Mouse (Mus musculus): ENCODE results near the gene Tada2a.
A peak's percentile ranks its signal among the peaks of the same experiment; 100 is the strongest.

Tada2a gene

DNA sequence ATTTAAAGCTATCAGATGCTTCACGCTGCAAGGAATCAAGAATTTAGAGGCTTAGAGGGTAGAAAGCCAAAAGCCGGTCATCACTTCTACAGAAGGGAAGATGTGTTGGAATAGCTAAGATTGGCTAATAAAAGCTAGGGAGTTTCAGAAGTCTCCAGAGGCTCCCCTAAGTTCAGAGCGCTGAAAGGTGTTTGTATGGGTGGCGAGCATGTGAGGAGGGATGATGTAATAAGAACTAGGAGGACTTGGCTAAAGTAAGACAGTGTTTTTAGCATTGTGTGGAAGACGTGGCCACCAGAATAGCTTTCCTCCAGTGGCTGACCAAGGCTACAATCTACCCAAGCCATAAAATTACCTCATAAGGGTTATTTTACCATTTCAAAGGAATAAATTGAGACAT is 15.8 kb downstream of the Tada2a start:
- DNase-seq, result no peak

- no peak for DNase-seq
Observed at GRCm38 (mm10) chr11:84107137-84107536, 22.3 kb downstream of the Tada2a start.

DNA sequence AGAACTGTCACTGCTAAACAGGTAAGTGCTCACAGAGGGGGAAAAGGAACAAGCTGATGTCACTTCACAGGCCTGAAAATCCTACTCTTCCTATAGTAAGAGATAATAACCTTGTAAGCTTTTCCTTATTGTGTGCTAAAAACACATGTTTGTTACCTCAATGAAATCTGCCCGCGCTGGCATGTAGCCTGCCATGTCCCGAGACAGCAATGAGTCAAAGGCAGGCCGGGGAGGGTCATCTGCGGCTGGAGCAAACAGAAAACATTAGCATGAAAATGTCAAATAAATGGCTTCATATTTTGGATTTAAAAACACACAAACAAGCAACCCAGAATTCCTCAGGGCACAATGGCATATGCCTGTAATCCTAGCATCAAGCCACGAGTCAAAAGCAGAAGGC is 25.4 kb downstream of the Tada2a start:
- no peak for DNase-seq

- DNase-seq, result no peak
Observed at GRCm38 (mm10) chr11:84101182-84101581, 28.2 kb downstream of the Tada2a start.

- DNase-seq, result no peak
Observed at GRCm38 (mm10) chr11:84097251-84097998, 32.0 kb downstream of the Tada2a start.

DNA sequence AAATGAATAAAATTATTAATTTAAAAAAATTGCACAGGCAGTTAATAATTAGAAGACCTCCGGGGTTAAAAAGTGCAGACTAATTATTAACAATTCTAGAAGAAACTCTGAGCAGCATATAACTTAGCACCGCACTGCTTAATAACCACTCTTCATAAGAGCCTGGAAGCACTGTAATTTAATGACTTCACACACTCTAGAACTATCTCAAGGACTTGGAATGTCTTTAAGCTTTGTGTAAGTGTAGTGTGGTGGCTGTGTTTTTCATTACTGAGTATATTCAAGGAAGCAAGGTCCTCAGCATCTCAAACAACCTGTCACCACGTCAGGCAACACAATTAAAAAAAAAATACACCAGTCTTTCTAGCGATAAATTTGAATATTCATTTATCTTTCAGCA is 34.3 kb downstream of the Tada2a start:
- no peak for DNase-seq

- DNase-seq, result no peak
Observed at GRCm38 (mm10) chr11:84090572-84090971, 38.8 kb downstream of the Tada2a start.

DNA sequence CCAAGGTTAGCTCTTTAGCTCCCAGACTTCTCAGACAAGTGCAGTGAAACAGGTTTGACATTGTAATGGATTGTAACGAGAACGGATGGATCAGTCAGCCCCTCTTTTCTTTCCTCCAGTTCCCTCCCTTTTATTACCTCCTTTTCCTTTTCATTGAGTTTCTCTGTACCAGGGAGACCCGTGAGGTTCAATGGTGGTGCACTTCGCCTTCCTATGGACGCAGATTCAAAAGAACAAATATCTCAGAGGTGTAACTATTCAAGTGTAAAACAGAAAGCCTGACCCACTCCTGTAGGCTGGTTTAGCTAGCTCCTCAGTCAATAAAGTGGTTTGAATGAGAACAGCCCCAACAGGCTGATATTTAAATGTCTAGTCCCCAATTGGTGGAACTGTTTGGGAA is 47.5 kb downstream of the Tada2a start:
- DNase-seq, result no peak

DNA sequence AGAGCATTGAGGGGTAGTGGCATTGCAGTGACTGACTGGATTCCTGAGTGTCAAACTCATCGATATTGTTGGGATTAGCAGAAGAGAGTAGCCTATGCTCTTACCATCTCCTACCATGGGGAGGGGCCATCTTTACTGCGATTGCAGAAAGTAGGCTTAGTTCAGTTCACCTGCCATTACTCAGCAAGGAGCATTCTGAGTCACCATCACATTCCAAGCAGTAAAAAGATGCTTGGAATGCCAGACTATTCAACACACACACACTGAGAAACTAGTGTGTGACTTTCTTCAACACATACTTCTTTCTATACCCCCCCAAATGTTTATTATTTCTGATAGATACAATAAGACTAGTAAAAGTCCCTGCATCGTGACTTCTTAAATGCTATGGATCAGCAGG is 49.1 kb downstream of the Tada2a start:
- no peak for DNase-seq

- no peak for DNase-seq
Observed at GRCm38 (mm10) chr11:84079887-84080286, 49.5 kb downstream of the Tada2a start.

GRCm38 (mm10) chr11:84079361-84079760 is 50.0 kb downstream of the Tada2a start:
- DNase-seq, result no peak

DNA sequence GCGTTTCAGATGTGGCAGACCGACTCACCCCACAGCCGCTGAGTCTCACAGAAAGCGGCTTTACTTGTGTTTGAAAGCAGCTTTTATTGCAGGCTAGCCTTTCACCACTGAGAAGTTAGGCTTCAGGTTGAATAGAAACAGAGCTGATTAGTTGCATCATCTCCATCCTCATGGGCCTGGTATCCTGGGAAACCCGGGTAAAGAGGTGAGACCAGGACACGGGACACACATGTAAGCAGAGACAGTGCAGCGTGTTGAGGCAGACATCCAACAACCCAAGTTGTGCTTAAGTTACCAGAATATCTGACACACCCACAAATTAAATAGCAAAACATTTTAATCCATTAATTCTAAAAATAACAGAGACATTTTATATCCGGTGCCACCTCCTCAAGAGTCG is 50.8 kb downstream of the Tada2a start:
- no peak for DNase-seq

DNA sequence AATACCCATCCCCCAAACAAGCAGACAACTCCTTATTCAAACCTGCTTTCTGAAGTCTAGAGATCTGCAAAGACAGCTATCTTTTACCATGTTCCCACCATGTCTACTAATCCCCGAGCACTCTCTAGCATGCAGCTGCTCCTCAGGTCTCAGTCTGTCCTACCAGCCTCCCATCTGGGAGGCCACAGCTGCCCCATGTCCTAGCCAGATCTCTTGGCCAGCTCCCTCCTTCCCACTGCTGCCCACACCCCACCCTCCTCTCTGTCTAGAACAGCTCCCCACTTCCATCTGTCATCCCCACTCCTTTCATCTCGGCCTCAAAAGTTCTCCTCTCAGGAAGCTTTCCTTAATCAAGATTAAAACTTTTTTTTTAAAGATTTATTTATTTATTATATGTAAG is 52.4 kb downstream of the Tada2a start:
- DNase-seq, result no peak

DNA sequence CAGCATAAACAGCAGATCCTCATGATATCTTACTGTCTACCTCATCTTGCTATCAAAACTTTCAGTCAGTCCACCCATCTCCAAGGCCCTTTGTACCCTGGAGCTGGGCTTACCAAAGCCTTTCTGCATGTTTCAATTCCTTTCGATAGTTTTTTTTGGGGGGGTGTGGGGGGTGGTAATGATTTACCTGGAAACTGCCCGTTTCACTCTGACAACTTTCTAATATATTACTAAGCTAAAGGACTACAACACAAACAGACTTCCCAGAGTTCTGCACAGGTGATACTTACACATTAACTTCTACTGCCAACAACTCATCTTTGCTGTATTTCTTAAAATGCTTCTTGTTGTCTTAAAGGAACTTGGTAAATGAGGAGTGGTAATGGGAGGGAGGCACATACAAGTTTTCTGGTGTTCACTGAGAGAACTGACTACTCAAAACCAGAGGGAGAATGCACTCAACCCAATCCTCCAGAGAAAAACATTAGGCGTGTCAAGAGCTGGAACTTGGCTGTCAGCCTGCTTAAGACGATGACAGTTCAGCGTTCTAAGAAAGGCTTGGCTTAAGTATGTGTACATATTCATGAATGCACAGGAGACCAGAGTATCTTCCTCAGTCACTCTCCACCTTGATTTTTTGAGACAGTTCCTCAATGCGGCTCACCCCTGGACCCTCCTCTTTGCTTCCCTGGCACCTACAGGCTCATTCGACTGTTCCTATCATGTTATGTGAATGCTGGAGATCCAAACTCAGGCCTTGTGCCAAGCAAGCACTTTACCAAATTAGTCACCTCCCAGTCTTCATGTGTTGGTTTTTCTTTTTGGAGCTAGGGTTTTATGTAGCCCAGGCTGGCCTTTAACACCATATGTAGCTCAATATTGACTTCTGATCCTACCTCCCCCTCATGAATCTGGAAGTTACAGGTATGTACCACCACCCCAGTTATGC is 55.3 kb downstream of the Tada2a start:
- no peak for DNase-seq

- DNase-seq, result no peak
Observed at GRCm38 (mm10) chr11:84072904-84073651, 56.3 kb downstream of the Tada2a start.

DNA sequence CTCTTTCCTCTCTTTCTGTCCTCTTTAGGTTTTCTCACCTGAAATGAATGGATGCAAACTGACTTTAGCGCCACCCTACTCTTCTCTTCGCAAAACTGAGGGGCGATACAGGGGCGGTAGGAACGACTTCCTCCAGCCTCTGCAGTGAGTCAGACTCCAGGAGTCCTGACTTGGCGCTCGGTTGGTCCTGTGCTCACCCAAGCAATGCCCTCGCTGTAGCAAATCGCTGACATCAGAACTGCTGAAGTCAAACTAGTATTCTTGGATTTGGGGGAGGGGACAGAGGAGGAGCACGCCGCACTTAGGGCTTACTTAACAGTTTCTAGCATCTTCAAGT is 60.4 kb downstream of the Tada2a start, which contains the start of gene Dusp14:
TSS of gene Dusp14 (minus strand) at position 228 of the 337 bp plus-strand sequence.
- DNase-seq, result no peak

- peak; percentile 76 to 77 for DNase-seq
Observed at GRCm38 (mm10) chr11:84068191-84069033, 61.0 kb downstream of the Tada2a start.

GRCm38 (mm10) chr11:84067720-84068190 is 61.6 kb downstream of the Tada2a start:
- DNase-seq, result no peak

DNA sequence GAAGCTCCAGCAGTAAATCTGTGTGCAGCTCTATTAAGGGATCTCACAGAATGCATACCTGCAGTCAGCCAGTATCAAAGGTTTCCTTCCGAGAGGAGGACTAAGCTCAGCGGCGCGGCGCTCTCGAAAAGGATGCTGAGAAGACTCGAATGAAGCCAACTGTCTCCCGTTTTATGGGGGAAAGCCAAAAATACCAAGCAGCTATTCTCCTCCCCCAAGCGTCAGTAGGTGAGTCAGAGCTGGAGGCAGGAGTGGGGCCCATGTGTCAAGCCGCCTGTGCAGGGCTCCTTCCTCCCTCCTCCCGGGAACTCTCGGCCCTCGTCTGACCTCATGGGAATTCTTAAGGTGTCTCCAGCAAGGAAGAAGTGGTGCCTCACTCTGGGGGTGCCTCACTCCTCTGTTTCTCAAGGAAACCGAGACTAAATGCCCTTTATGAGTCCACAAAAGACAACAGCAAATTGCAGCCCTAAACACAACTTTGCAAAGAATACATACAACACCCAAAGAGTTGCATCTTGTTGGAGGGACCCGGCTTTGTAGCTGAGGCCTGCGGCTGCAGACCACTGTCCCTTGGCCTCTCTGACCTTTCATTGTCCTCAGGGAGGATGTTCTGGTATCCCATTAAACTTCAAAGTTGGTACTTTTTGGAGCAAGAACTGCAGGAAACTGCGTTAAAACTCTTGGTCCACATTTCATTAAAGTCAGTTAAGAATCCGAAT is 62.3 kb downstream of the Tada2a start:
- DNase-seq, result peak; percentile 74 to 82

DNA sequence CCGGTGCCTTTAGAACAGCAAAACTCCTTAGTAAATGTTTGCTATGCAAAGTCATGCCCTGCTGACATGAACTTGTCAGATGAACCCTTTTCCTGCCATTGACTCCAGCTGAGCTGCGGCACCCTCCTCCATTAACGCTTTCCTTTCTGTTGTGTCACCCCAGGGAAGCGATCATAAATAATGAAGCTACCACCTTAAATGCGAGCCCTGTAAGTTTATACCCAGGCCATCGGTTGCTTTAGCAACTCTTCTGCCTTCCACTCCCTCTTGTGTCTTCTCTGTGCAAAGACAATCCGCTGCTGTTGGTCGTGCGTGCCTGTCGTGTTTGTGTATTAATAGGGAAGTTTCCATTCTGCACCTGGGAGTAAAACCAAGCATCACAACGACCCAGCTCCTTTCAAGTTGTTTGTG is 63.3 kb downstream of the Tada2a start:
- peak; percentile 36 to 57 for DNase-seq

DNA sequence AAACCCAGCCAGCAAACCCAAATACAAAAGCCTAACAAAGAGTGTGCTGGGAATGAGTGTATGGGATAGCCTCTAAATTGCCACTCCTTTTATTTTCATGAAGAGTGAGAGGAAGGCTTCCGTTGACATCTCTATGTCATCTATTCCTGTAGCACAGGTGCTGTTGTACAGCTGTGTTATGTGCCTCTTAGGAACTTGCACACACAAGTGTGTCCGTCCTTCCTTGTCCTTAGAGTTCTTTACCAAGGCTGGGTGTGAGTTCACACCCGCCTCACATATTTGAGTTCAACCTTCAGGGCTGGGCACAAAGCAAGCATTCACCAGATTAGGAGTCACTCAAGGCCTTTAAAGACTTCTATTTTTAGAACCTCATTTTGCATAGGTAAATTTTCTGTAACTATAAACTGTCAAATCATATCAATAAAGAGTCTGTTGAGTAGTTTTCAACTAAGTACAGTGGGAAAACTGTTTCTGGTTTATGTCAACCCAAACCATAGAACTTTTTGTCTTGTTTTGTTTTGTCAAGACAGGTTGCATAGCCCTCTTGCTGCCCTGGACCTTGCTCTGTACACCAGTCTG is 65.7 kb downstream of the Tada2a start:
- no peak for DNase-seq

Measured in cerebellum, postnatal 36 days (tissue).